Mouse (Mus musculus) cerebellum, adult 2 months (tissue): Measurements from ENCODE around the gene Cbx7.

Source experiments
- CTCF ChIP-seq: fragments of 200-500 bp; IDR thresholded peaks from 2 replicates; pipeline ENCODE4 v1.5.1; 2011; ENCODE audit warnings: low read depth, mild to moderate bottlenecking, control low read depth, low read length, moderate library complexity, borderline replicate concordance; ENCODE audit not compliant: insufficient read depth
- POLR2A ChIP-seq: fragments of 200-500 bp; IDR thresholded peaks from 2 replicates; pipeline ENCODE4 v1.6.1; 2011; ENCODE audit warnings: low read length, control low read depth, borderline replicate concordance; ENCODE audit not compliant: insufficient read depth

GRCm38 (mm10) chr15:79951730-79952503 lies 19.0 kb downstream of the Cbx7 start:
- no peak for TF ChIP-seq CTCF
- TF ChIP-seq POLR2A, result no peak
